Mouse (Mus musculus): ENCODE measurements around the gene Tjap1. TPM values are rescaled to one million over a fixed set of nuclear protein-coding genes. Genes with fewer than 3 reads are reported as not detected.

Tjap1 gene
- polyA plus RNA-seq, 1 experiment = 45.2 TPM

GRCm38 (mm10) chr17:46227576-46227975 is 55.2 kb downstream of the Tjap1 start:
- Histone ChIP-seq H3K4me3 (replicated peaks; ENCODE audit: extremely low read depth, low read depth, low read length) (no peak overlapping the region), H3K4me1 (ENCODE audit: control insufficient read depth, insufficient read depth, low read length) (no peaks in the 10 kb centered on the region)
- TF ChIP-seq POLR2A (IDR thresholded peaks at IDR 0.05; ENCODE audit: borderline replicate concordance, extremely low read depth, low read depth, low read length) (no peak), CTCF (IDR thresholded peaks at IDR 0.05; ENCODE audit: insufficient read depth, low read length) (no peak)
- 91% methylated on average over 7 of the region's 7 CpGs for WGBS
- no peak for DNase-seq

- 87% methylated on average over 3 of the region's 3 CpGs for WGBS
- no peak for TF ChIP-seq POLR2A (IDR thresholded peaks at IDR 0.05; ENCODE audit: borderline replicate concordance, extremely low read depth, low read depth, low read length)
- no peak for TF ChIP-seq CTCF (IDR thresholded peaks at IDR 0.05; ENCODE audit: insufficient read depth, low read length)
- no peak for DNase-seq
- H3K4me1 ChIP-seq (ENCODE audit: control insufficient read depth, insufficient read depth, low read length) = no peaks in the 10 kb centered on the region; the same call in 1 of the 2 replicates
- H3K4me3 ChIP-seq (replicated peaks; ENCODE audit: extremely low read depth, low read depth, low read length) = no peak overlapping the region
Measured at GRCm38 (mm10) chr17:46221601-46222000, 61.2 kb downstream of the Tjap1 start.

DNA sequence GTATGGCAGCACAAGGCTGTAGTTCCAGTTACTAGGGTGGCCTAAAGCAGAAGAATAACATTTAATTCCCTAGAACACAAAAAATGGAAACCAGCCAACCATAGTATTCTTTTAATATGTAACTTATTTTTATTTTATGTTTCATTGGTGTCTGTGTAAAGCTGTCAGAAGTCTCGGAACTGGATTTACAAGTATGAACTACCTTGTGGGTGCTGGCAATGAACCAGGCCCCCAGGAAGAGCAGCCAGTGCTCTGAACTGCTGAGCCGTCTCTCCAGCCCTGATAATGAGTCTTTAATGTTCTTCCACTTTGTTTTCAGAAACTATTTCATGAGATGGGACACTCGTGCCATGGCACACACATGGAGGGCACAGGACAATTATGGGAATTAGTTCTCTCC is 72.3 kb downstream of the Tjap1 start:
- H3K4me1 ChIP-seq (ENCODE audit: control insufficient read depth, insufficient read depth, low read length) = no peaks in the 10 kb centered on the region
- 82% methylated on average over 3 of the region's 3 CpGs for WGBS
- no peak overlapping the region for H3K4me3 ChIP-seq (replicated peaks; ENCODE audit: extremely low read depth, low read depth, low read length)
- DNase-seq = no peak
- TF ChIP-seq CTCF (IDR thresholded peaks at IDR 0.05; ENCODE audit: insufficient read depth, low read length) = no peak
- no peak for TF ChIP-seq POLR2A (IDR thresholded peaks at IDR 0.05; ENCODE audit: borderline replicate concordance, extremely low read depth, low read depth, low read length)

Other genes with a start within 250 kb of the Tjap1 start
- 41.3 and 44.9 TPM in 2 replicates for gene Mrps18a, start 172.0 kb downstream of the Tjap1 start, polyA plus RNA-seq (2012; rRNA removed)
- gene Rsph9, start 138.8 kb downstream of the Tjap1 start, polyA plus RNA-seq (2012; rRNA removed) = 26.0 and 28.1 TPM in 2 replicates
- 13.1 and 13.8 TPM in 2 replicates for gene Mad2l1bp, start 129.5 kb downstream of the Tjap1 start, polyA plus RNA-seq (2012; rRNA removed)
- 134 and 161 TPM in 2 replicates for gene Gtpbp2, start 122.0 kb downstream of the Tjap1 start, polyA plus RNA-seq (2012; rRNA removed)
- gene Polh, start 80.4 kb downstream of the Tjap1 start, polyA plus RNA-seq (2012; rRNA removed) = 3.4 and 4.2 TPM in 2 replicates
- 15.2 and 19.6 TPM in 2 replicates for gene Xpo5, start 80.2 kb downstream of the Tjap1 start, polyA plus RNA-seq (2012; rRNA removed)
- 35.9 and 39.5 TPM in 2 replicates for gene Polr1c, start 35.0 kb downstream of the Tjap1 start, polyA plus RNA-seq (2012; rRNA removed)
- gene Yipf3, start 34.9 kb downstream of the Tjap1 start, polyA plus RNA-seq (2012; rRNA removed) = 208 and 209 TPM in 2 replicates
- gene Lrrc73, start 29.5 kb downstream of the Tjap1 start, polyA plus RNA-seq (2012; rRNA removed) = 6.8 TPM in 2 replicates
- gene Dlk2, start 14.4 kb upstream of the Tjap1 start, polyA plus RNA-seq (2012; rRNA removed) = 0.54 and 3.1 TPM in 2 replicates
- 13.1 and 15.1 TPM in 2 replicates for gene Abcc10, start 45.3 kb upstream of the Tjap1 start, polyA plus RNA-seq (2012; rRNA removed)
- gene Zfp318, start 100.7 kb upstream of the Tjap1 start, polyA plus RNA-seq (2012; rRNA removed) = 11.2 and 12.5 TPM in 2 replicates
- 3.3 and 6.8 TPM in 2 replicates for gene Crip3, start 145.9 kb upstream of the Tjap1 start, polyA plus RNA-seq (2012; rRNA removed)
- not detected in 2 replicates for gene Slc22a7, start 155.4 kb upstream of the Tjap1 start, polyA plus RNA-seq (2012; rRNA removed)
- 0.17 and 0.19 TPM in 2 replicates for gene Ttbk1, start 204.6 kb upstream of the Tjap1 start, polyA plus RNA-seq (2012; rRNA removed)
- 0.78 and 2.0 TPM in 2 replicates for gene Dnph1, start 213.7 kb upstream of the Tjap1 start, polyA plus RNA-seq (2012; rRNA removed)

Measured in lung, adult 2 months (tissue).